Mouse (Mus musculus): ENCODE measurements around the gene St3gal4. TPM values are rescaled to one million over a fixed set of nuclear protein-coding genes. Genes with fewer than 3 reads are reported as not detected.

Gene St3gal4
- total and polyA plus RNA-seq, 2 experiments from 2014 or later: 19.6 to 29.8 TPM

DNA sequence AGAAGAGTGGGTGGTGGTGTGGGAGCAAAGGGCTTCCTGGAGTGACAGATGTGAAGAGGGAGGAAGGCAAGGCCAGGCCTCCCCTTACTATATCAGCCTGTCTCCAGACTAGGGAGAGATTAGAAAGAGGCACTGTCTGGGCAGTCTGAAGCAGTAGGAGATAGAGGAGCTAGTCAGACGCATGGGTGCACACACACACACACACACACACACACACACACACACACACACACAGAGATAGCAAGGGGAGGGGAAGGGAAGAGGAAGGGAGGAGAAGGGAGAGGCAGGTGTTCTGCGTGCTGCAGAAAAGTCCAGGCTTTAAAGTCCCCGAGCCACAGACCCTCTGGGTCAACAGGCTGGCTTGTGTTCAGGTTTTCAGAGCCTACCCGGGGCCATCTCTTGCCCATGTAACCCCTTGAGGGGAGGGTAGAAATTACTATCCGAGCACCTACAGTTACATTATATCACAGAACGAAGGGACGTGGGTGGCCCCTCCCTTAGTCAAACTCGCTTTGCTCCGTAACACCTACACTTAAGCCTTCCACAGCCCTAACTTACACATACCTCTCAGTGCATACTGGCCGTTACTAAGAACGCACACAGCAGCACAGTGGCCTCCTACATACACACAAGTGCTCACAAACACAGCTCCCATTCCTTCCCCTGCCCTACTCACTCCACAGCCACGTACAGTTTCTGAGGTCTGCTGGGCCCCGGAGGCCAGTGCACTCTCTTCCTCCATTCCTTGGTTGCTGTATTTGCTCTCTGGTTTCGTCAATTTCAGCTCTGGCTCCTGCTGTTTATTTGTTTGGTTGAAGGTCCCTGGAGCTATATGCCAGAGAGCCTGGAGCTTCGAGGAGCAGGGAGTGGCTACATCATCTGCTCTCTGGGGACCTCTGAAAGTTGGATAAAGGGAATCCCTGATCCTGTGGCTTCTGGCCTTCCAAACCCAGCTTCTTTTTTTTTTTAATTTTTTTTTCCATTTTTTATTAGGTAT, 12.9 kb downstream of the St3gal4 start:
- H3K4me2 ChIP-seq (ENCODE audit: low read depth, low read length, poor library complexity, severe bottlenecking): no peak overlapping the region
- no peak for TF ChIP-seq CTCF (IDR thresholded peaks at IDR 0.05)
- H3K9me3 ChIP-seq (ENCODE audit: low read length): no peaks in the 10 kb centered on the region
- 58% methylated on average over 15 of the region's 15 CpGs for WGBS
- H3K36me3 ChIP-seq (ENCODE audit: insufficient read depth, low read length): no peaks in the 10 kb centered on the region
- DNase-seq (ENCODE audit: low spot score) (no peak), ATAC-seq (ENCODE audit: low FRiP score) (no peak)
- no peak overlapping the region for H3K9ac ChIP-seq (replicated peaks; ENCODE audit: low read length, poor library complexity, severe bottlenecking)
- no peaks in the 10 kb centered on the region for H3K27me3 ChIP-seq (ENCODE audit: insufficient read depth, low read length)
- no peak overlapping the region for H3K27ac ChIP-seq (ENCODE audit: low read depth, low read length)
- H3K4me1 ChIP-seq (ENCODE audit: insufficient read depth, low read length): no peaks in the 10 kb centered on the region
- H3K4me3 ChIP-seq (ENCODE audit: low read depth, low read length): no peak overlapping the region

DNA sequence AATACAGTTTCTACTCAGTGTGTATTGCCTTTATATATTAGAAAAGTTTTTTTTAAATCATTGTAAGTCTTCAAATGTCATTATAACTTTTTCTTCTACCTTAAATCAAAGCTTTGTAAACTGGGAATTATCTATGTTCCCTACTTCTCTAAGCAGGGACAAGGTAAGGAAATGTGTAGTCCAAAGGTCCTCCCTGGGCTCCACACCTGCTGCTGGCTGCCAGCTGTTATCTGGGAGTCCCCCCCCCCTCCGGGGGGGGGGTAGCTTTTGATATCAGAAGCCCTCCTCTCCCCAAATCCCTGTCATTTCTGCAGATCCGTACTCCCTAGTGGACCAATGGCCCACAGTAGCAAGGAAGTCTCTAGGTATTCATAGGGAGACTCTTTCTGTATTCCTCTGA, 13.6 kb downstream of the St3gal4 start:
- Histone ChIP-seq H3K4me1 (ENCODE audit: insufficient read depth, low read length) (no peaks in the 10 kb centered on the region), H3K36me3 (ENCODE audit: insufficient read depth, low read length) (no peaks in the 10 kb centered on the region), H3K27ac (ENCODE audit: low read depth, low read length) (no peak overlapping the region), H3K4me2 (ENCODE audit: low read depth, low read length, poor library complexity, severe bottlenecking) (no peak overlapping the region), H3K4me3 (ENCODE audit: low read depth, low read length) (no peak overlapping the region), H3K9me3 (ENCODE audit: low read length) (no peaks in the 10 kb centered on the region), H3K27me3 (ENCODE audit: insufficient read depth, low read length) (no peaks in the 10 kb centered on the region), H3K9ac (replicated peaks; ENCODE audit: low read length, poor library complexity, severe bottlenecking) (no peak overlapping the region)
- ATAC-seq (ENCODE audit: low FRiP score): no peak
- 67% methylated on average over 2 of the region's 2 CpGs for WGBS
- TF ChIP-seq CTCF (IDR thresholded peaks at IDR 0.05): no peak
- DNase-seq (ENCODE audit: low spot score): no peak

DNA sequence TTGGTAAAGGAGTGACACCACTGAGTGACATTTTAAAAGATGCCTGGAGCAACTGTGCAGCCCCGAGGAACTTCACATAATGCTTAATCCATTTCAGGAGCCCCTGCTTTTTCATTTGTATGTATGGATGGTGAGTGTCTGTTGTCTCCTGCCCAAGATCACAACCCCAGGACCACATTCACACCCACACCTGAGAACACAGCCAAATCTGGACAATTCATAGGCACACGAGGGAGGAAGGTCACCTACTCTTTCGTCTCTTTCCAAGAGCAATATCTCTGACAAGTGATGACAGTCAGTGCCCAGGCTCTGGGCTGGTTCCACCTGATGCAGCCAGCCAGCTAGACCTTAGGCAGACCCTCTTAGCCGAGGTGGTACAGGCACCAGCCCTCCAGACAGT, 14.4 kb downstream of the St3gal4 start:
- Histone ChIP-seq H3K9me3 (ENCODE audit: low read length) (no peaks in the 10 kb centered on the region), H3K27me3 (ENCODE audit: insufficient read depth, low read length) (no peaks in the 10 kb centered on the region), H3K4me3 (ENCODE audit: low read depth, low read length) (no peak overlapping the region), H3K9ac (replicated peaks; ENCODE audit: low read length, poor library complexity, severe bottlenecking) (no peak overlapping the region), H3K4me1 (ENCODE audit: insufficient read depth, low read length) (no peaks in the 10 kb centered on the region), H3K4me2 (ENCODE audit: low read depth, low read length, poor library complexity, severe bottlenecking) (no peak overlapping the region), H3K27ac (ENCODE audit: low read depth, low read length) (no peak overlapping the region), H3K36me3 (ENCODE audit: insufficient read depth, low read length) (no peaks in the 10 kb centered on the region)
- DNase-seq (ENCODE audit: low spot score) (no peak), ATAC-seq (ENCODE audit: low FRiP score) (no peak)
- TF ChIP-seq CTCF (IDR thresholded peaks at IDR 0.05): no peak
- 74% methylated on average over 4 of the region's 4 CpGs for WGBS

DNA sequence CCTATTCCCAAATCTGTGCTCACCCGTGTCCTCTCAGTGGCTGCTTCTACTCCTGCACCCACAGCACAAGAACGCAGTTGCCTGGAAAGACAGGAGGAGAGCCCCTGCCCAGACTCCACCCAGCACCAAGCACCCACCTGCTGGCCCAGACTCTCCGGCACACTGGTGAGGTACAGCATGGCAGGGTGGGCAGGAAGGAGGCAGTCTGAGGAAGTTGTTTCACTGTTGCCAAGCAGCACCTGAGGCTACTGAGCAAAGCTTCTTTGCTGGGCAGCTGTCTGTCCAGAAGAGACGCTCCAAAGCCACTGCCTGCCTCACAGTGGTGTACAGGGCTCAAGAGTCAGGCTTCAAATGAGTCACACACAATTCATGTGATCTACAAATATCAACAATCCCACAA, 20.3 kb downstream of the St3gal4 start:
- DNase-seq (ENCODE audit: low spot score) (no peak), ATAC-seq (ENCODE audit: low FRiP score) (no peak)
- no peak overlapping the region for H3K4me3 ChIP-seq (ENCODE audit: low read depth, low read length)
- H3K9me3 ChIP-seq (ENCODE audit: low read length): no peaks in the 10 kb centered on the region
- H3K9ac ChIP-seq (replicated peaks; ENCODE audit: low read length, poor library complexity, severe bottlenecking): no peak overlapping the region
- WGBS: 81% methylated on average over 4 of the region's 4 CpGs
- no peak for TF ChIP-seq CTCF (IDR thresholded peaks at IDR 0.05)
- no peak overlapping the region for H3K4me2 ChIP-seq (ENCODE audit: low read depth, low read length, poor library complexity, severe bottlenecking)
- no peaks in the 10 kb centered on the region for H3K27me3 ChIP-seq (ENCODE audit: insufficient read depth, low read length)
- no peaks in the 10 kb centered on the region for H3K36me3 ChIP-seq (ENCODE audit: insufficient read depth, low read length)
- H3K27ac ChIP-seq (ENCODE audit: low read depth, low read length): no peak overlapping the region
- no peaks in the 10 kb centered on the region for H3K4me1 ChIP-seq (ENCODE audit: insufficient read depth, low read length)

DNA sequence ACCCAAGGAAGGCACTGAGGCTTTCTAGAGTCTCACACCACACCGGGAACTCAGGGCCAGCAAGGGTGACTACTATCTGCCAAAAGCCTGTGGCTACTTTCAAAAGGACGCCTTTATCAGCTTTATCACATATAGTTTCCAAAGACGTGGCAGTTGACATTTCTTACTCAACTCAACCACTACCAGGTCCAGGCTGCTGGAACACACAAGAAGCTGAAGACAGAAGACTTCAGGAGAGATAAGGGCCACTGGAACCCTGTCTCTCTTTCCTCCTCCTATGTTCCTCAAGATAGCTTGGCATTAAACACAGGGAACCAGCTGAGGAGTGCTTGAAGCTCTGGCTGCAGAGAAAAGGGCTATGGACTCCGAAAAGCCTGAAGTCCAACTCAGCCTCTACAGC, 21.2 kb downstream of the St3gal4 start:
- 89% methylated on average over 4 of the region's 4 CpGs for WGBS
- no peak overlapping the region for H3K27ac ChIP-seq (ENCODE audit: low read depth, low read length)
- H3K27me3 ChIP-seq (ENCODE audit: insufficient read depth, low read length): no peaks in the 10 kb centered on the region
- no peaks in the 10 kb centered on the region for H3K36me3 ChIP-seq (ENCODE audit: insufficient read depth, low read length)
- DNase-seq (ENCODE audit: low spot score) (no peak), ATAC-seq (ENCODE audit: low FRiP score) (no peak)
- no peaks in the 10 kb centered on the region for H3K9me3 ChIP-seq (ENCODE audit: low read length)
- no peak overlapping the region for H3K4me2 ChIP-seq (ENCODE audit: low read depth, low read length, poor library complexity, severe bottlenecking)
- H3K9ac ChIP-seq (replicated peaks; ENCODE audit: low read length, poor library complexity, severe bottlenecking): no peak overlapping the region
- no peaks in the 10 kb centered on the region for H3K4me1 ChIP-seq (ENCODE audit: insufficient read depth, low read length)
- no peak for TF ChIP-seq CTCF (IDR thresholded peaks at IDR 0.05)
- no peak overlapping the region for H3K4me3 ChIP-seq (ENCODE audit: low read depth, low read length)

DNA sequence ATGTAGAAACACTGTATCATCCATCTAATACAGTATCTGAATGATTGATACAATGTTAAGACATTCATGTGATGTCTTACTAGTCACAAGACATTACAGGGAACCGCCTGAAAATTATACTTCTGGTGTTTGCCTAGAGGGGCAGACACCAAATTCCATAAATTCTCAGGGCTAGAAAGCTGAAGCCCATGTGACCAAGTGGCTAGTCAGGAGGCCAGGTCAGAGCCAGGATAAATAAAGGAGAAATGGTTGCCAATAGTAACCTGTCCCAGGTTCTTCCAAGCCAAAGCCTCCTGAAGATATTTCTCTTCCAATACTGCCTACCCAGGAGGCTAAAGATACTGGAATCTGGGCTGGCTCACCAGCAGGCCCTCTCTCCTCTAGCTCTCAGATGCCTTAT, 23.3 kb downstream of the St3gal4 start:
- Histone ChIP-seq H3K27me3 (ENCODE audit: insufficient read depth, low read length) (no peaks in the 10 kb centered on the region), H3K36me3 (ENCODE audit: insufficient read depth, low read length) (no peaks in the 10 kb centered on the region), H3K4me3 (ENCODE audit: low read depth, low read length) (no peak overlapping the region), H3K9ac (replicated peaks; ENCODE audit: low read length, poor library complexity, severe bottlenecking) (no peak overlapping the region), H3K4me1 (ENCODE audit: insufficient read depth, low read length) (no peaks in the 10 kb centered on the region), H3K9me3 (ENCODE audit: low read length) (no peaks in the 10 kb centered on the region), H3K27ac (ENCODE audit: low read depth, low read length) (no peak overlapping the region), H3K4me2 (ENCODE audit: low read depth, low read length, poor library complexity, severe bottlenecking) (no peak overlapping the region)
- no peak for ATAC-seq (ENCODE audit: low FRiP score)
- WGBS: 97% methylated on average over 1 of the region's 1 CpGs
- DNase-seq (ENCODE audit: low spot score): no peak
- TF ChIP-seq CTCF (IDR thresholded peaks at IDR 0.05): no peak
